Mouse (Mus musculus): ENCODE measurements around the gene Ceacam20.
"Not testable (repeated sequence)": the region's sequence is repeated elsewhere in the genome, so short reads cannot be mapped to it uniquely, and the experiment has no call there.

The Ceacam20 gene

GRCm38 (mm10) chr7:19948956-19949355 lies 16.3 kb upstream of the Ceacam20 start:
- CTCF ChIA-PET: no interaction called here

- CTCF ChIA-PET: no interaction called here
Measured at GRCm38 (mm10) chr7:19949996-19950395, 15.2 kb upstream of the Ceacam20 start.

GRCm38 (mm10) chr7:19950589-19950988 lies 14.6 kb upstream of the Ceacam20 start, which contains the start of gene Igsf23:
Gene Igsf23, minus strand, starts transcription at chr7:19950756.
- CTCF ChIA-PET: no interaction called here

- CTCF ChIA-PET: interaction anchor here (0.6 kb wide), 1 partner anchor 42 kb away, joined by 3 read pairs; no protein-coding TSS in a partner anchor
Measured at GRCm38 (mm10) chr7:19952320-19952986, 12.8 kb upstream of the Ceacam20 start.

- CTCF ChIA-PET: interaction anchor here (0.6 kb wide), 1 partner anchor 42 kb away, joined by 3 read pairs; no protein-coding TSS in a partner anchor
Measured at GRCm38 (mm10) chr7:19953054-19953453, 12.2 kb upstream of the Ceacam20 start.

GRCm38 (mm10) chr7:19955861-19956260 lies 9.4 kb upstream of the Ceacam20 start:
- CTCF ChIA-PET: interaction anchor here (0.7 to 1.2 kb wide), 2 partner anchors 44 to 172 kb away, joined by 5 read pairs; no protein-coding TSS in a partner anchor

GRCm38 (mm10) chr7:19956341-19956781 lies 8.9 kb upstream of the Ceacam20 start:
- CTCF ChIA-PET: interaction anchor here (0.6 to 1.2 kb wide), 3 partner anchors 45 to 173 kb away, joined by 3 to 5 read pairs (median 5); no protein-coding TSS in a partner anchor

- CTCF ChIA-PET: no interaction called here
Measured at GRCm38 (mm10) chr7:19962423-19962822, 2.8 kb upstream of the Ceacam20 start.

GRCm38 (mm10) chr7:19969106-19969505 lies 3.9 kb downstream of the Ceacam20 start:
- CTCF ChIA-PET: no interaction called here

GRCm38 (mm10) chr7:19969541-19970090 lies 4.4 kb downstream of the Ceacam20 start:
- CTCF ChIA-PET: no interaction called here

GRCm38 (mm10) chr7:19970196-19970595 lies 5.0 kb downstream of the Ceacam20 start:
- CTCF ChIA-PET: no interaction called here

GRCm38 (mm10) chr7:19971516-19971915 lies 6.3 kb downstream of the Ceacam20 start:
- CTCF ChIA-PET: no interaction called here

- CTCF ChIA-PET: not testable (repeated sequence)
Measured at GRCm38 (mm10) chr7:19991165-19991564, 26.0 kb downstream of the Ceacam20 start, which contains the start of gene Nlrp9b. Gene Nlrp9b, plus strand, starts transcription at chr7:19991465.

- CTCF ChIA-PET: not testable (repeated sequence)
Measured at GRCm38 (mm10) chr7:19996721-19997120, 31.5 kb downstream of the Ceacam20 start.

- CTCF ChIA-PET: interaction anchor here (0.7 kb wide), 1 partner anchor 13 kb away, joined by 3 read pairs; no protein-coding TSS in a partner anchor
Measured at GRCm38 (mm10) chr7:20009987-20010386, 44.8 kb downstream of the Ceacam20 start.

Measured in spleen, embryonic (tissue).